Mouse (Mus musculus) layer of hippocampus, adult 8-10 months (tissue): ENCODE results near the gene Gm21119. TPM values are rescaled to one million over a fixed set of nuclear protein-coding genes. Genes with fewer than 3 reads are reported as not detected.
A peak's percentile ranks its signal among the peaks of the same experiment; 100 is the strongest.
"Not testable (repeated sequence)": the region's sequence is repeated elsewhere in the genome, so short reads cannot be mapped to it uniquely, and the experiment has no call there.

Experiments
- DNase-seq, 2 experiments: peaks; one replicate each; pipeline ENCODE4 v3.0.0; 2022; ENCODE audit warnings: low spot score in 2 of 2
- total RNA-seq, 4 experiments: library from RNA; stranded (reverse); gene quantifications; 2 replicates each; pipeline ENCODE4 v1.2.4; 2022

The Gm21119 gene
- total RNA-seq, result 1 to 10 TPM in 3 of 4 experiments, under 1 TPM in 1; 1.00 to 2.2 (median 1.8) TPM

DNA sequence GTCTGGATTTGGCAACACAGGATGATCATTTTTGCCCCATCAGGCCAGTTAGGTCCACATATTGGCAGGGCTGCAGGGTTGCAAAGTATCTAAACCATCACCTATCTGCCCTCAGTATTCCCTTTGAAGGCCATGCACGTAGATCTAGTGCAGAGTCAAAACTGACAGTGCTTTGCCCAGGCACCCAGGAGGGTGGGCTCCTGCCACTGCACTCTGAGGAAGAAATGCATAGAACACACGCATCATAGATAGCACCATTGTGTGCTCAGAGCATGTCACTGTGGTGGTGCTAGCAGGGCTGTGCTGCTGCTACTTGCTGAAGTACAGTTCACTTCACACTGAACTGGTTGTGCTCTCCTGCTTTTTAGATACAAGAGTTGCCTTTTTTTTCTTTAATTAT, at the start of gene Gm21119:
Gm21119 (plus strand) TSS at position 301 of the 400 bp plus-strand sequence.
- not testable (repeated sequence) for DNase-seq

DNA sequence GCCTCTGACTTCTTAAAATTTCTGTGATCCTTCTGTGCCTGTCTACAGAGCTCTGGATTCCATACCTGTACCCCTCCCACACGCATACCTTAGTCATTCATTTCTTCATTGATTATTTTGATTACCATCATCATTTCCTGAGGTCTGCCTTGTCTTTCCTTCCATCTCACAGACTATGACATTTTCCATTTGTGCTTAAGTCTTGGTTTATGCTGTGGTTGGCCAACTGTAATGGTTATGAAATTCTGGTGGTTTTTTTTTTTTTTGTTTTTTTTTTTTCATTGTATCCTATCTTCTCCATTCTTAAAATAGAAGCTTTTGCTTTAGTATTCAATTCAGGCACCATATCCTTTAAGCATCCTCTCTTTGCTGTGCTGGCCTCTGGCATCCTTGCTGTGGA, 48.0 kb upstream of the Gm21119 start:
- DNase-seq, result not testable (repeated sequence)

DNA sequence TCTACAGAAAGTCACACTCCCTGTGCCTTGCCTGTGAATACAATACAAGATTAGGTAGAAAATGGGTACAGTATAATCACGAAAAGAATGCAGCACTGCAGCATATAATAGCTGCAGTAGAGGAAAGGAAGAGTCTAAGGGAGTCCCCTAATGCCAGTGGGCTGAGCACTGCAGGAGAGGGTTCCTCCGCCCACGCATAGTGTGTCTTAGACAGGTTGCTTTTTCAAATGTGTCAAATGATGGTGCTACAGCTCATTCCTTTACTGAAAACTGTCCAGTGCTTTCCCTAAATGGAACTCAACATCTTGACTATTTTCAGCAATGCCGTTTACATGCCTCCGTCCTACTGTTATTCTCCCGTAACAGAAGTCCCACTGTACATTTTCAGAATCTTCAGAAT, 33.6 kb upstream of the Gm21119 start:
- not testable (repeated sequence) for DNase-seq

DNA sequence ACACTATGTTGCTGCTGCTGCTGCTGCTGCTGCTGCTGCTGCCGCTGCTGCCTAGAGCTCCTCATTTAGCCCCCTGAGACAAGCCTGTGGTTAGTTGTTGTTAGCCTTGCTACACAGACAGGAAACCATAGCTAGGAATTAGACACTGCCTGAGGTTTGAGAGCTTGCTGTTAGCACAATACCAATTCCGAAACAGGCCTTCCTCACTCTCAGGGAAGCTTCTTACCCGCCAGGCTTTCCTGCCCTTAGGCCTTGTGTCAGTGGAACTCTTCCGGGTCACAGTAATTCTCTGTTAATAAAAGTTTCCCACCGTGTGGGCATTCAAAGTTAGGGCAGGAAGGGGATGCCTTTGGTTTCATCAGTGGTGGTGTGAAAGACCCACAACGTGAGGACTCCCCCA, 31.9 kb upstream of the Gm21119 start:
- DNase-seq, result not testable (repeated sequence)

DNA sequence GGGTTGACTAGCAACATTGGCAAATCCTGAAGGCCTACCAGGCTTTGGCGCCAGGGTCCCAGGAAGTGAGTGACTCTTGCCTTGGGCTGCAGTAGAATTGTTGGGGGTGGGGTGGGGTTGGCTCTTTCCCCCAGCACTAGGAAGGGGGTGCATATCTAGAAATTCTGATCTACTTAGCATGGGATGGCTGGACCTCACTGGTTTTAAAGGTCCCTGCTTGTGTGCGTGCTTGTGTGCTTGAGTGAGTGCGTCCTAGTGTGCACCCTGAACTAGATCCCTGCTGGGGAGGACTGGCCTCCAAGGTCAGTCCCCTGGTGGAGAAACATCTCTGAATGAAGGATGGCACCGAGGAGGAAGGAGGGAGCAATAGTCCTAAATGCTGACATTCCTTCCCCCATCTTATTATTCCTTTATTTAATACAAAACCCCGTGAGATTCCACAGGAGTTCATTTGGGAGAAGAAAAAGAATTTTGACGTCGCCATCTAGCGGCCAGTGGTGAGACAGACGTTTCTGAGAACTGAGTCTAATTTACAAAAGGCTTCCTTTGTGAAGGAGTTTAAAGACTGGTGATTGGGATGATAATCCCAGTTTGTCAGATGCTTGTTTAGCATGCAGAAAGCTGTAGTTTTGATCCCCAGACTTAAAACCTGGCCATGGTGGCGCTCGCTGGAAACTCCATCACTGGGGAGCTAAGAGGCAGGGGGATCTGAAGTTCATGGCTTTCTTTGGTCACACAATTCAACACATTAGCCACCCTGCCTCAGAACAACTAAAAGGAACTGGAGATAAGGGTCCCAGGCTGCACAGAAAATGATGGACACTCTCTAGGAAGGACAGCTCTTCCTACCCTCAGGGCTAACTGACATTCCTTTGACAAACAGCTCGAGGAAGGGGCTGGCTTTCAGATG, 26.2 kb upstream of the Gm21119 start:
- DNase-seq, result peak in 1 of 2 experiments; percentile 21

DNA sequence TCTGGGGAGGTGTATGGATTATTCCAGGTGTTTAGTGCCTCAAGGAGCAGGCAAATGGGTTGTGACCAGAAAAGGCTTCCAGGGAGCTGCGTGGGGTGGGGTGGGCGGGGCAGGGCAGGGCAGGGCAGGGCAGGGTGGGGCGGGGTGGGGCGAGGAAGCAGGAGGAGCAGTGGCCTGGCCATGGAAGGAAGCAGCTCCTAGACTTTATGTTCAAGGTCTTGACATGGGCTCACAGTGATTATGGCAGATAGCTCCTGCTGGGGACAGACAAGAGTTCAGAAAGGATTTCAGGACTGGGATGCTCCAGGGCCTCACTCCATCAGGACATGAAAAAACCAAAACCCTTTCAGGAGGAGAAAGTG, 25.6 kb upstream of the Gm21119 start:
- peak in 1 of 2 experiments; percentile 32 for DNase-seq

DNA sequence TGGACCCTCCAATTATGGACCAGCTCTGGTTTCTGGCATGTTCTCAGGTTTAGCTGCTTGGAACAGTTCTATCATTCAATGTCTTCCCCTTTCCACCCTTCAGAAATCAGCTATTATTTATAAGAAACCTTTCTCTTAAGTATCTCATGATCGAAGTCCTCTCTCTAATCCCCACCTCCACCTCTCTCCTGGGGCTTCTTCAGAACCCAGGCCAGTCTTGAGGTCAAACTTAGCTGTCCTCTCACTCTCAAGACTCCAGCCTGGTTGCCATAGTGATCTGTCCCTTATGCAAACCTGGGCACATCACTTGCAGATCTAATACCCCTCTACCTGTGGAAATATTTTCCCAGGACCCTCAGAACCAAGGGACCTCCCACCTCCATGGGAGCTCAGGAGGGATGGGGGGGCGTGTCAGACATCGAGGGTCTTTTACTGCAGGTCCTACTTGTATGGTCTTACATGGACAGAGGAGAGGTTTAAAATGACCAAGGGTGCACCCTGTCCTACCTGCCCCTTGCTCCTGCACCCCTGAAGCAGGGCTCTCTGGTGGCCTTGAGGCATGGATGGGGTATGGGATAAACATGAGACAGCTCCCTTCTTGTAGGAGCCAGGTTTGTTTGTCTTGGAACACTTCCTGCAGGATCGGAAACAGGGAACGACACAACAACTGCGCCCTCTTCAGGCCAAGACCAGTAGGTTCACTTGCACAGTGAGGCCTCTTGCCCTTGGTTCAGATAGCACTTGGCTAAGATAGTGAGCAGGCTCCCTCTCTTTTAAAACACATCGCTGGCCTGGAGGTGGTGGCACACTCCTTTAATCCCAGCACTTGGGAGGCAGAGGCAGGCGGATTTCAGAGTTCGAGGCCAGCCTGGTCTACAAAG, 24.4 kb upstream of the Gm21119 start:
- DNase-seq, result peak in 1 of 2 experiments; percentile 54

DNA sequence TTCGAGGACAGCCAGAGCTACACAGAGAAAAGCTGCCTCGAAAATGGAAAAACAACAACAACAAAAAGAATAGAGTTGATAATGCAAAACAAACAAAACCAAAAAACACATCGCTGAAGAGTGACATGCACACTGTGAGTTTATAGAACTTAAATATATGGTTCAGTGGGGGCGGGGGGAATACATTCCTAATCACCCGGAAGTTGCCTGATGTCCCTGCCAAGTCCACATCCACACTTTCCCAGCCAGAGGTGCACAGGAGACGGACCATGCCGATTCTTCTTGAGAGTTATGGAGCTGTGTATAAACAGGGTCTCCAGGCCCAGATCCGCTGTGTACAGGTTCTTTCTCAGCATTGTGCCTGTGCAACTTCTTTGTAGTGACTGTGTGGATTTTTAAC, 23.7 kb upstream of the Gm21119 start:
- not testable (repeated sequence) for DNase-seq

DNA sequence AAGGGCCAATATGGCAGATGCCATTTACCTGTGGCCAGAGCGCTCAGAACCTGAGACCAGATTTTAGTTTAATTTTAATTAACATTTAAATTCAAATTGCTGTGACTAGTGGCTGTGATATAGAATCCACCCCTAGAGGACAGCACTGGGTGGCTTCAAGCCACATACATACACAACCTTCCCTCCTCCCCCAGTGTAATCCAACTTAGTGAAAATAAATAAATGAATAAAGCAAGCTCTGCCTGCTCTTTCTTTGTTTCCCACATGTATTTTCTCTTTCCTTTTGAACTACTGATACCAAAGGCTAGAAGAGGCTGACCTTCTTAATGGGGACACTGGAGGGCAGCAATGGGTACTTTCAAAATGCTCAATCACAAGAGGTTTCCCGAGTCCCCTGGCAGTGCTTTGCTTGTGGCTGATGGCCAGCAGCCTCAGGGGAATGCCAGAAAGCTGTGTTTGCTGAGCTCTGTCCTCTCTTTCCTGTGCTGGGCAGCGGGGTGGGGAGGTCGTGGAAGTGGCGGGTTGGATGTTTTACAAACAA, 21.9 kb upstream of the Gm21119 start:
- peak; percentile 41 to 48 for DNase-seq

DNA sequence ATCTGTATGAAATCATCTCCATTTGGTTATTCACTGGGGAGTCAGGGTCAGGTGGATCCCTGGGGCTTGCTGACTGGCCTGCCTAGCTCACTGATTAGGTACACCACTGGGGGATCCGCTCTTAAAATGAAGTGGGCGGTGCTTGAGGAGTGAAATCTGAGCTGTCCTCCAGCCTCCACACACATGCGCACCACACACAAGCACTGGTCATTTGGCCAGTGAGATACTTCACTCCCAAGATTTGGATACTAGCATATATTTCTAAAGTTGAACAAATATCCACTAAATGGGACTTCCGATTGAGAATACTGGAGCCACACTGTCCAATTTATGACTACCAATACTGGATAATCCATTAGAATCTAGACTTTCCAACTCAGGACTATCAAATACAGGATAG, 20.9 kb upstream of the Gm21119 start:
- DNase-seq, result peak; percentile 54 to 61

DNA sequence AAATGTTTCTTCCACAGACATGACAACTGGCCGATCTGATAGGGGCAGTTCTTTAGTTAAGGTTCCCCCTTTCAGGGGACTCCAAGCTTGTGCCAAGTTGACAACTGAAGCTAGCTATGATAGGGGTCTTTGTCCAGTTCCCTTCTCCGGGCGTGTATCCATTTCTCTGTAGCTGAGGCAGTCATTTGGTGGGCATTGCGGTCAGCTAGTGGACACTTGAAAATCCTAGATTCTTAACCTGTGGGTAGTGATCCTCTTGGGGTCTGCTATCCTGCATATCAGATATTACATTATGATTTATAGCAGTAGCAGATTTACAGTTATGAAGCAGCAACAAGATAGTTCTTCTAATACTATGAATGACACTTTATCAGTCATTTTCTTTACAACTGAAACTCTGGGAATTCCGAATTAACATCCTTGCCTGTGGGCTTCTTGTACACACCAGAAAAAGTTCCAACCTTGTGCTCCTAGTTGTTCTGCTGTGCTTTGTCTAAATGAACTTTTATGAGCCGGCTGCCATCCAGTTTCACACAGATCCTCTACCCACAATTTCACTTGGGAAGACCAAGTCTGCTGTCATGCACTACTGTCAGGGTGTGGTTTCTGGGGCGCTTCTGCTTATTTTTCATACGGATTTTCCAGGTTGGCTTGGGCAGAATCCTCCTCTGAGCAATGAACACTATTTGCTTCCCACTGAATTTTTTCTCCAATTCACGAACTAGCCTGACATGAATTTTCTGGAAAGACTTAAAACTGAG, 18.5 kb upstream of the Gm21119 start:
- DNase-seq, result not testable (repeated sequence)

DNA sequence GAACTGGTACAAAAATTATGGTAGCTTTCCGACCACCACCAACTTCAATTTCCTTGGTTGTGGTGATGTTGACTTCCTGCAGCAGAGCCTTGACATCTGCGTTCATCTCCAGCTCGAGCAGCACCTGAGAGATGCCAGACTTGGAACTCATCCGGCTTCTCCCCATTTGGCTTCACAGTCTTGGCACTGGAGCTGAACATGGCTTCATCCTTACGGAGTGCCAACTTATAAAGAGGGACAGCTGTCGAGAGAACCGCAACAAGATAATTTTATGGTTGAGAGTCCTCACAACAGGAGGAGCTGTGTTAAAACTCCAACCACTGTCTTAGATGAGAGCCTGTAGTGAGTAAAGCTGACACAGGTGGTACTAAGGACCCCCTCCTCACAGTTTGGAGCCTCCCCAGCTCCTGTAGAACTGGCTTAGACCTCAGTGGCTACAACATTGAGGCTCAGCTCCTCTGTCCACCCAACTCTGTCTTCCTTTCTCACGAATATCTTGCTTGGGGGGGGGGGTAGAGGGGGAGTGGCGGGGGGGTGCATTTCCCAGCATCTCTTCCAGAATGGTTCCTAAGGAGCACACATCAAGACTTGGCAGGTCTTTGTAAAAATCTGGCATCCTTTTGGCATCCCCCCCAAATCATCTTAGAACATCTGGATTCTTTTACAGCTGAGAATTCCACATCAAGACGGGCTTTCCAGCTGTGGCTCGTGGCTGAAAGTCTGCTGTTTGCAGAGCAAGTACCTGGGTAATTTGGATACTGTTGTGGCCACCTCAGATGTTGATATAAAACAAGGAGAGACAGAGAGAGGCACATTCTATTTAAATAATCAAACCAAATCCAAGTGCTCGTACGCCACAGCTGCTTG, 17.6 kb upstream of the Gm21119 start:
- peak; percentile 66 to 74 for DNase-seq

DNA sequence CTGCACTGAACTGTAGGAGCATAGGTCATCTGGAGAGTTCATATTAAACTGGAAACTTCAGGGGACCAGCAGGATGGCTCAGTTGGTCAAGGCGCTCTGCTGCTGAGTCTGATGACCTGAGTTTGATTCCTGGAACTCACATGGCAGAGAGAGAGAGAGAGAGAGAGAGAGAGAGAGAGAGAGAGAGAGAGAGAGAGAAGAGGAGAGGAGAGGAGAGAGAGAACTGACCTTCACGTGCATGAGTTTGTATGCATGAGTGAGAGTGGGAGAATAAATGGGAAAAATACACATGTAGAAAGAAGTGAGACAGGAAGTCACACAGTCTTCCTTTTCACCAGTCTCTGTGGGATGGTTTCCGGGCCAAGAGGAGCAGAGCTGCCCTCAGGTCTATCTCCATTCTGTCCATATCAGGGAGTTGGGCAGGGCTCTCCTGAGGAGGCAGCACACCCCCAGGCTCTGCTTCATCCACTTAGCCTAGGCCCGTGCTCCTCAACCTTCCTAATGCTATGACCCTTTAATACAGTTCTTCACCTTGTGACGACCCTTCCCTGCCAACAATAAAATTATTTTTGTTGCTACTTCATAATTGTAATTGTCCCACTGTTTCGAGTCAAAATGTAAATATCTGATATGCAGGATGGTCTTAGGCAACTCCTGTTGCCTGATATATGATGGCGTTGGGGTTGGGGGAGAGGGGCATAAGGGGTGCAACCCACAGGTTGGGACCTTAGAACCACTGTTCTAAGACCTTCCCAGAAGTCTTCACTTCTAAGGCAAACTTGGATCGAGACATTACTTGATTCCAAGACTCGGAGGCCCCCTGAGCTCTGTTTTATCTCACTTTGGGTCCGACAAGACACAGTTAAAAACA, 16.2 kb upstream of the Gm21119 start:
- not testable (repeated sequence) for DNase-seq

DNA sequence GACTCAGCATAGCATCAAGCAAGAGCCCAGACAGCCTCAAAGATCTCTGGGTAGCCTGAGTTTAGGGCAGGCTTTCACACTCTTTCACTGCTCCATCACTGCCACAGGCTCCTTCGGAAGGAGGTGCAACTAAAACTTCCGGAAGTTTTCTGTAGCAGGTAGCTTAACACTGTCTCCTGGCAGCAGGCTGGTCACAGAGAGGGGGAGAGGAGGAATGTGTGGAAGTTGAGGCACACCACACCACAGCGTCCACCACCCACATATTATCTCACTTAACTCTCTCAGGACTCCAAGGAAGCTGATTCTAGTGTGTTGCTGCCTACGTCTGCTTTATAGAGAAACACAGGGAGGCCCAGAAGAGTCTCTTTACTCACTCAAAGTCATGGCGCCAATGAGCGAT, 15.4 kb upstream of the Gm21119 start:
- not testable (repeated sequence) for DNase-seq

DNA sequence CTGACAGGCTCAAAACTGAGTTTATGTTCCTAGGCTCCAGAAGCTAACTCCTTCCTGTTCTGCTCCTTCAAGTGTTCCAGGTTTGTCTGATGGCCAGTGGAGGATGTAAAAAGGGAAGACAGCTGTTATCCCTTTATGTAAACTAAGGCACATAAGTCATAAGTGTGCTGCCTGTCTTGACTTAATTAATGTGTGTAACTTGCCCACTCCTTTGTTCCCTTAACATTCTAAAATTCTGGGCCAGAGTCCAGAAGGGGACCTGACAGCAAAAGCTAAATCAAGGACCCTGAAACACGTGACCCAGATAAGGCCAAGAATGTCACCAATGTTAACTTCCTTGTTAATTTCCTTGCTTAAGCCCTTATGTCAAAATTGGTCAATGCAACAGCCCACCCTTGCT, 3.9 kb upstream of the Gm21119 start:
- not testable (repeated sequence) for DNase-seq

DNA sequence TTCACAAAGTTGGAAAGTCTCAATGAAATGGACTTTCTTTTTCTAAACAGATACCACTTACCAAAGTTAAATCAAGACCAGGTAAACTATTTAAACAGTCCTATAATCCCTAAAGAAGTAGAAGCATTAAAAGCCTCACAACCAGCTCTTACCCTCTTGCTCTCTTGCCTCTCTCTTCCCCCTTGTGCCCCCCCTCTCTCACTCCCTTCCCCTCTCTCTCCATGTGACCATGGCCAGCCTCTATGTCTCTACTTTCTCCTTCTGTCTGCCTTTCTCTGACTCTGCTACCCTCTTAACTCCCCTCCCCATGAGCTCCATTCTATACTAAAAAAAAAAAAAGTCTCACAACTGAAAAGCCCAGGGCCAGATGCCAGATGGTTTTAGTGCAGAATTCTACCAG, 2.0 kb upstream of the Gm21119 start:
- not testable (repeated sequence) for DNase-seq

DNA sequence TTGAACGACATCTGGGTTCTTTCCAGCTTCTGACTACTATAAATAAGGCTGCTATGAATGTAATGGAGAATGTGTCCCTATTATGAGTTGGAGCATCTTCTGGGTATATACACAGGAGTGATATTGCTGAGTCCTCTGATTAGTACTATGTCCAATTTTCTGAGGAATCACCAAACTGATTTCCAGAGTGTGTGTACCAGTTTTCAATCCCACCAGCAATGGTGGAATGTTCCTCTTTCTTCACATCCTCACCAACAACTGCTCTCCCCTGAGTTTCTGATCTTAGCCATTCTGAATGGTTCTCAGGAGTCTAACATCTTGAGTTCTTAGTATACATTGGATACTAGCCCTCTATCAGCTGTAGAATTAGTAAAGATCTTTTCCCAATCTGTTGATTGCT, 16.0 kb downstream of the Gm21119 start:
- not testable (repeated sequence) for DNase-seq

DNA sequence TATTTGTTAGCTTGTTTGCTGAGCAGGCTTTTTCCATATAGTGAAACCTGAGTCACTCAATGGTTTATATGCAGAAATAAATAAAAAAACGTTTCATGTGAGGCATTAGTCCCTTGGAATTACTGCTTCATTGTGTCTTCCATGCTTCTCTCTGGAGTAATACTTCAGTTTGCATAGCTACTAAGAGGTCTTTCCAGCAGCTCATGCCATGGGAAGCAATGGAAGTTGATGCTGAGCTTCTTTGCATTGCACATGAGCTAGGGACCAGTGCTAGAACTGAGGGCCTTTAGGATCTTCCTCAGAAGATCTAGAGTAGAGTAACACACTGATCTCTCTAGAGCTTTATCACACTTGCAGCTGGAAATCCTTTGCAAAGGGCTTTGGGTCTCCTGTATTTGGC, 23.2 kb downstream of the Gm21119 start:
- DNase-seq, result not testable (repeated sequence)

DNA sequence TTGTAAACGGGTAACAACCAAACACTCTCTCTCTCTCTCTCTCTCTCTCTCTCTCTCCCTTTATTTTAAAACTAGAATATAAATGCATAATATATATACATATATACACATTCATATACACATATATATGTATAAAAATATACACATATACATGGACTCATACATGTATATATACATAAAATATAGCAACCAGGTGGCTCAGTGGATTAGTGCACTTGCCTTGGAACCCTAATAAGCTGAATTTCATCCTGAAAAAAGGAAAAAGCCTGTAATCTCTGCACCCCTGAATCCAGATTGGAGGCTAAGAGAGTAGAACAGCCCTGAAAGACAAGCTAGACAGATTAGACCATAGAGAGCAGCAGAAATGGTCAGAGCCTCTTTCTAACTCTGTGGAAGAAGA, 28.8 kb downstream of the Gm21119 start:
- not testable (repeated sequence) for DNase-seq
